Mouse (Mus musculus) heart, embryonic 11.5 days (tissue): ENCODE results near the gene Med16. TPM values are rescaled to one million over a fixed set of nuclear protein-coding genes. Genes with fewer than 3 reads are reported as not detected.

Source experiments
- ATAC-seq: fragments of 200-750 bp; cut with Nextera tagmentation; replicated peaks from 2 replicates; pipeline ENCODE4 v1.8.0; 2017; ENCODE audit warnings: moderate library complexity; ENCODE audit not compliant: insufficient number of reproducible peaks, low FRiP score, low TSS enrichment
- H3K27ac ChIP-seq: fragments of 300-500 bp; sonication (generic); 2 replicates; pipeline ENCODE4 v1.5.1; 2014; ENCODE audit warnings: mild to moderate bottlenecking, low read depth, low read length
- H3K27me3 ChIP-seq: fragments of 300-500 bp; sonication (generic); 2 replicates; pipeline ENCODE4 v1.6.1; 2014; ENCODE audit warnings: mild to moderate bottlenecking, low read length, mixed read lengths; ENCODE audit not compliant: control insufficient read depth, insufficient read depth
- H3K36me3 ChIP-seq: fragments of 300-500 bp; sonication (generic); 2 replicates; pipeline ENCODE4 v1.6.1; 2014; ENCODE audit warnings: mild to moderate bottlenecking, low read length, moderate library complexity, mixed read lengths; ENCODE audit not compliant: control insufficient read depth, insufficient read depth
- H3K4me1 ChIP-seq: fragments of 300-500 bp; sonication (generic); 2 replicates; pipeline ENCODE4 v1.6.1; 2014; ENCODE audit warnings: low read length; ENCODE audit not compliant: control insufficient read depth, insufficient read depth
- H3K4me2 ChIP-seq: fragments of 300-500 bp; sonication (generic); 2 replicates; pipeline ENCODE4 v1.6.1; 2014; ENCODE audit warnings: mild to moderate bottlenecking, moderate library complexity
- H3K4me3 ChIP-seq: fragments of 300-500 bp; sonication (generic); 2 replicates; pipeline ENCODE4 v1.5.1; 2014; ENCODE audit warnings: low read depth, low read length
- H3K9ac ChIP-seq: fragments of 300-500 bp; sonication (generic); 2 replicates; pipeline ENCODE4 v1.6.1; 2014; ENCODE audit warnings: mild to moderate bottlenecking, low read depth, low read length, moderate library complexity
- H3K9me3 ChIP-seq: fragments of 300-500 bp; sonication (generic); replicated peaks from 2 replicates; pipeline ENCODE4 v1.6.1; 2016; ENCODE audit warnings: low read length; ENCODE audit not compliant: control insufficient read depth
- WGBS: fragments of 180-500 bp; shearing (Covaris S2); extraction: QIAGEN DNeasy Blood & Tissue Kit; methylation state at CpG from one replicate; pipeline ENCODE4 v1.1.7; 2014; ENCODE audit not compliant: insufficient replicate concordance; 5-methylcytosine and 5-hydroxymethylcytosine counted together
- polyA plus RNA-seq: library from polyadenylated mRNA; unstranded; fragments of >200 nt; fragmentation: Nextera tagmentation; extraction: Ambion mirVana; gene quantifications from 2 replicates; pipeline ENCODE4 v1.2.1, GENCODE M21; 2014

Med16 gene
- polyA plus RNA-seq, 1 experiment from 2014 or later = 30.9 TPM

- H3K36me3 ChIP-seq = peaks cover 7% of the 10 kb centered on the region; the same call in 1 of the 2 replicates
- H3K27ac ChIP-seq = no peak overlapping the region
- ATAC-seq = no peak
- WGBS = 67% methylated on average over 7 of the region's 7 CpGs
- no peaks in the 10 kb centered on the region for H3K9me3 ChIP-seq
- no peak overlapping the region for H3K4me3 ChIP-seq
- no peak overlapping the region for H3K9ac ChIP-seq
- peaks cover 40% of the 10 kb centered on the region for H3K4me1 ChIP-seq
- no peak overlapping the region for H3K4me2 ChIP-seq
- H3K27me3 ChIP-seq = peaks cover 27% of the 10 kb centered on the region
These were observed 6.3 kb upstream of the Med16 start for GRCm38 (mm10) chr10:79914948-79915596.

- peaks cover 7% of the 10 kb centered on the region; the same call in 1 of the 2 replicates for H3K36me3 ChIP-seq
- peaks cover 19% of the 10 kb centered on the region for H3K27me3 ChIP-seq
- peak overlapping the region; percentile 44; the same call in 1 of the 2 replicates for H3K9ac ChIP-seq
- 59% methylated on average over 11 of the region's 11 CpGs for WGBS
- no peak overlapping the region for H3K27ac ChIP-seq
- H3K4me2 ChIP-seq = no peak overlapping the region
- H3K4me1 ChIP-seq = peaks cover 38% of the 10 kb centered on the region
- no peaks in the 10 kb centered on the region for H3K9me3 ChIP-seq
- ATAC-seq = no peak
- no peak overlapping the region for H3K4me3 ChIP-seq
These were observed 5.6 kb upstream of the Med16 start for GRCm38 (mm10) chr10:79914131-79914947.

- H3K9me3 ChIP-seq = no peaks in the 10 kb centered on the region
- H3K4me3 ChIP-seq = no peak overlapping the region
- H3K36me3 ChIP-seq = peaks cover 7% of the 10 kb centered on the region; the same call in 1 of the 2 replicates
- 63% methylated on average over 20 of the region's 20 CpGs for WGBS
- peaks cover under 1% of the 10 kb centered on the region; the same call in 1 of the 2 replicates for H3K27me3 ChIP-seq
- no peak overlapping the region for H3K9ac ChIP-seq
- no peak overlapping the region for H3K4me2 ChIP-seq
- ATAC-seq = no peak
- H3K4me1 ChIP-seq = peaks cover 27% of the 10 kb centered on the region
- no peak overlapping the region for H3K27ac ChIP-seq
These were observed 3.7 kb upstream of the Med16 start for GRCm38 (mm10) chr10:79912412-79912811.

GRCm38 (mm10) chr10:79910556-79910955, 1.8 kb upstream of the Med16 start, which contains the start of gene Gm26602:
Gm26602 (plus strand) TSS chr10:79910856.
- Histone ChIP-seq H3K9me3 (no peaks in the 10 kb centered on the region), H3K4me1 (peaks cover 16% of the 10 kb centered on the region), H3K4me3 (no peak within 1 kb of the TSS), H3K27me3 (no peaks in the 10 kb centered on the region), H3K36me3 (peaks cover 7% of the 10 kb centered on the region; the same call in 1 of the 2 replicates), H3K4me2 (no peak within 1 kb of the TSS), H3K27ac (no peak within 1 kb of the TSS), H3K9ac (no peak within 1 kb of the TSS)
- WGBS = 90% methylated on average over 4 of the region's 4 CpGs
- ATAC-seq = no peak

- Histone ChIP-seq H3K4me1 (peaks cover 4% of the 10 kb centered on the region), H3K4me3 (no peak overlapping the region; the same call in 1 of the 2 replicates), H3K9ac (peak overlapping the region; percentile 44; the same call in 1 of the 2 replicates), H3K27me3 (no peaks in the 10 kb centered on the region), H3K36me3 (peaks cover 16% of the 10 kb centered on the region), H3K9me3 (no peaks in the 10 kb centered on the region), H3K27ac (peak overlapping the region; percentile 92), H3K4me2 (peak overlapping the region; percentile 59)
- ATAC-seq = 0 out of 2 replicates have a peak, but pooled peaks have one; percentile 35
- 24% methylated on average over 14 of the region's 14 CpGs for WGBS
These were observed 584 bp upstream of the Med16 start for GRCm38 (mm10) chr10:79909092-79909922.

- Histone ChIP-seq H3K4me2 (no peak overlapping the region), H3K4me3 (no peak overlapping the region), H3K4me1 (no peaks in the 10 kb centered on the region), H3K27me3 (no peaks in the 10 kb centered on the region), H3K9ac (no peak overlapping the region), H3K27ac (no peak overlapping the region), H3K36me3 (peaks cover 18% of the 10 kb centered on the region), H3K9me3 (no peaks in the 10 kb centered on the region)
- WGBS = 94% methylated on average over 10 of the region's 10 CpGs
- no peak for ATAC-seq
These were observed 1.3 kb downstream of the Med16 start for GRCm38 (mm10) chr10:79907415-79907814.

DNA sequence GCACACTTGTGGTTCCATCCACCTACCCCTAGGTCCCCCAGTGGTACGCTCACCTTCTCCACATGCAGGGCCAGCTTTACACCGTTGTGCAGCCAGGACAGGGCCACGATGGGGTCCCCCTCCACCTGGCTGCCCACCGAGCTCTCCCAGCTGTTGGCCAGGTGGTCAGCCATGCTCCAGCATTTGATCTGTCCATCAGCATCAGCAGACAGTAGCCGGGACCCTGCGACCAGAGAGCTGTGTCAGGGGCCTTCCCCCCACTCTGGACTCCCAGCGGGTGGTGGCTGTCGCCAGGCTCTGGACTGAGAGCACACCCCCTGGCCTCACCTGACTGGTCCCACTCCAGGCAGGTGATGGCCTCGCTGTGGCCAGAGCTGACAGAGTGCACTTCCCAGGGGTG, 2.0 kb downstream of the Med16 start:
- H3K4me3 ChIP-seq = no peak overlapping the region
- H3K27me3 ChIP-seq = no peaks in the 10 kb centered on the region
- H3K9me3 ChIP-seq = no peaks in the 10 kb centered on the region
- no peak for ATAC-seq
- peaks cover 18% of the 10 kb centered on the region for H3K36me3 ChIP-seq
- H3K9ac ChIP-seq = no peak overlapping the region
- H3K4me2 ChIP-seq = no peak overlapping the region
- WGBS = 97% methylated on average over 9 of the region's 9 CpGs
- no peaks in the 10 kb centered on the region for H3K4me1 ChIP-seq
- H3K27ac ChIP-seq = no peak overlapping the region

DNA sequence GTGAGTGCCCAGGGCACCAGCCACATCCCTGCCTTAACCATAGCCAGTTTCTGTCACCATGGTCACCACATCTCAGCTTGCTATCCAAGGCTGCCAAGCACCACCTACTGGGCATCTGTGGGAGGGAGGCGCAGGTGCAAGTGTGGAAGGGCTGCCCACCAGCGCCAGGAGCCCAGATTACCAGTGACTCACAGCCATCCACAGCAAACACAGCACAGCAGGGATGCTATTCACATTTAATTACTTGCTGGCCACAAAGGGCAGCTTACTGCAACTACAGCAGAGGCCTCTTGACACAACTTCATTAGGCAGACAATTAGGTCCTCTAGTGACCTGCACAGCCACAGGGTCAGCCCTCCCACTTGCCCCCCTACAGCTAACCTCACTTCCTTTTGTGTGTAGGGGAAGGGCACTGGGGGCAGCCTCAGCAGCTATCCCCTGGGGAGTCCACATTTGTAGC, 7.7 kb downstream of the Med16 start:
- Histone ChIP-seq H3K27me3 (no peaks in the 10 kb centered on the region), H3K4me3 (no peak overlapping the region), H3K9me3 (no peaks in the 10 kb centered on the region), H3K4me2 (no peak overlapping the region), H3K27ac (no peak overlapping the region), H3K36me3 (peaks cover 21% of the 10 kb centered on the region), H3K9ac (no peak overlapping the region), H3K4me1 (no peaks in the 10 kb centered on the region)
- WGBS = 77% methylated on average over 2 of the region's 2 CpGs
- no peak for ATAC-seq
